Mouse (Mus musculus): ENCODE results near the gene Tceal5. TPM values are rescaled to one million over a fixed set of nuclear protein-coding genes. Genes with fewer than 3 reads are reported as not detected.

The Tceal5 gene
- polyA plus RNA-seq (2012; rRNA removed) = not detected in 2 replicates

DNA sequence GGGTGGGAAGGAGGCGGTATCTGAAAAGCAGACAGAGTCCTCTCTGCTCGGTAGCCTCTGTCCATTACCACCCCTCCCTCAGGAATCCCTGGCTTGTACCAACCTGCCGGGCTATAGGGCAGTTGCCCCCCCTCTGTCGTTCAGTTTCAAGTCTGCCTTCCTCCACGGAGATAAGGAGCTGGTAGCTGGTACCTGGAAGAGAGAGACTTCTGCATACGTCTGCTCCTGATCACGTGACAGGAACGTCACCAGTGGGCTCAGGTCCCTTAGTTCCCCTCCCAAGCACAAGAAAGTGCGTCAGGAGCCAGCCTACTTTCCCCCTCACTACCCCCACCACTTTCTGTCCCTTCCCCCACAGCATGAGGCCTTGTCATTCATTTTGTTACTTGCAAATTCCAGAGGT lies at the start of gene Tceal5:
Gene Tceal5, minus strand, starts transcription at position 213 of the 403 bp plus-strand sequence.
- H3K27me3 ChIP-seq (ENCODE audit: control insufficient read depth, insufficient read depth, low read length) = no peaks in the 10 kb centered on the region
- no peaks in the 10 kb centered on the region for H3K4me1 ChIP-seq (ENCODE audit: control insufficient read depth, insufficient read depth, insufficient read length)
- WGBS = 34% methylated on average over 9 of the region's 9 CpGs
- no peaks in the 10 kb centered on the region for H3K36me3 ChIP-seq (ENCODE audit: control insufficient read depth, insufficient read depth, low read length)
- no peak within 1 kb of the TSS for H3K4me3 ChIP-seq (ENCODE audit: extremely low read depth, insufficient read depth, insufficient read length)
- TF ChIP-seq CTCF (IDR thresholded peaks at IDR 0.05; ENCODE audit: extremely low read depth, insufficient read depth, insufficient read length, insufficient replicate concordance) = no peak
- TF ChIP-seq POLR2A (IDR thresholded peaks at IDR 0.05; ENCODE audit: low read depth, low read length) = no peak
- H3K27ac ChIP-seq (ENCODE audit: insufficient read depth, low read length) = no peak within 1 kb of the TSS
- DNase-seq (ENCODE audit: low read depth in 1 of 2, low spot score in 2 of 2) = no peak

- Histone ChIP-seq H3K4me3 (ENCODE audit: extremely low read depth, insufficient read depth, insufficient read length) (no peak overlapping the region), H3K36me3 (ENCODE audit: control insufficient read depth, insufficient read depth, low read length) (no peaks in the 10 kb centered on the region), H3K27ac (ENCODE audit: insufficient read depth, low read length) (no peak overlapping the region), H3K4me1 (ENCODE audit: control insufficient read depth, insufficient read depth, insufficient read length) (no peaks in the 10 kb centered on the region), H3K27me3 (ENCODE audit: control insufficient read depth, insufficient read depth, low read length) (no peaks in the 10 kb centered on the region)
- TF ChIP-seq POLR2A (IDR thresholded peaks at IDR 0.05; ENCODE audit: low read depth, low read length) (no peak), CTCF (IDR thresholded peaks at IDR 0.05; ENCODE audit: extremely low read depth, insufficient read depth, insufficient read length, insufficient replicate concordance) (no peak)
- WGBS = 74% methylated on average over 6 of the region's 6 CpGs
- no peak for DNase-seq (ENCODE audit: low read depth in 1 of 2, low spot score in 2 of 2)
Observed at GRCm38 (mm10) chrX:136252023-136252729, 48.5 kb upstream of the Tceal5 start.

GRCm38 (mm10) chrX:136249671-136250070 lies 46.0 kb upstream of the Tceal5 start:
- WGBS = 85% methylated on average over 7 of the region's 7 CpGs
- Histone ChIP-seq H3K4me3 (ENCODE audit: extremely low read depth, insufficient read depth, insufficient read length) (no peak overlapping the region), H3K4me1 (ENCODE audit: control insufficient read depth, insufficient read depth, insufficient read length) (no peaks in the 10 kb centered on the region), H3K27me3 (ENCODE audit: control insufficient read depth, insufficient read depth, low read length) (no peaks in the 10 kb centered on the region), H3K27ac (ENCODE audit: insufficient read depth, low read length) (no peak overlapping the region), H3K36me3 (ENCODE audit: control insufficient read depth, insufficient read depth, low read length) (no peaks in the 10 kb centered on the region)
- TF ChIP-seq POLR2A (IDR thresholded peaks at IDR 0.05; ENCODE audit: low read depth, low read length) = no peak
- no peak for TF ChIP-seq CTCF (IDR thresholded peaks at IDR 0.05; ENCODE audit: extremely low read depth, insufficient read depth, insufficient read length, insufficient replicate concordance)
- no peak for DNase-seq (ENCODE audit: low read depth in 1 of 2, low spot score in 2 of 2)

GRCm38 (mm10) chrX:136248811-136249210 lies 45.1 kb upstream of the Tceal5 start:
- H3K4me1 ChIP-seq (ENCODE audit: control insufficient read depth, insufficient read depth, insufficient read length) = no peaks in the 10 kb centered on the region
- WGBS = 82% methylated on average over 6 of the region's 6 CpGs
- H3K4me3 ChIP-seq (ENCODE audit: extremely low read depth, insufficient read depth, insufficient read length) = no peak overlapping the region
- no peaks in the 10 kb centered on the region for H3K27me3 ChIP-seq (ENCODE audit: control insufficient read depth, insufficient read depth, low read length)
- no peaks in the 10 kb centered on the region for H3K36me3 ChIP-seq (ENCODE audit: control insufficient read depth, insufficient read depth, low read length)
- TF ChIP-seq CTCF (IDR thresholded peaks at IDR 0.05; ENCODE audit: extremely low read depth, insufficient read depth, insufficient read length, insufficient replicate concordance) (no peak), POLR2A (IDR thresholded peaks at IDR 0.05; ENCODE audit: low read depth, low read length) (no peak)
- no peak for DNase-seq (ENCODE audit: low read depth in 1 of 2, low spot score in 2 of 2)
- no peak overlapping the region for H3K27ac ChIP-seq (ENCODE audit: insufficient read depth, low read length)

- H3K36me3 ChIP-seq (ENCODE audit: control insufficient read depth, insufficient read depth, low read length) = no peaks in the 10 kb centered on the region
- TF ChIP-seq POLR2A (IDR thresholded peaks at IDR 0.05; ENCODE audit: low read depth, low read length) = no peak
- no peak for TF ChIP-seq CTCF (IDR thresholded peaks at IDR 0.05; ENCODE audit: extremely low read depth, insufficient read depth, insufficient read length, insufficient replicate concordance)
- H3K27ac ChIP-seq (ENCODE audit: insufficient read depth, low read length) = no peak overlapping the region
- no peaks in the 10 kb centered on the region for H3K4me1 ChIP-seq (ENCODE audit: control insufficient read depth, insufficient read depth, insufficient read length)
- WGBS = 23% methylated on average over 15 of the region's 15 CpGs
- no peaks in the 10 kb centered on the region for H3K27me3 ChIP-seq (ENCODE audit: control insufficient read depth, insufficient read depth, low read length)
- DNase-seq (ENCODE audit: low read depth in 1 of 2, low spot score in 2 of 2) = no peak
- peak overlapping the region; percentile 76 for H3K4me3 ChIP-seq (ENCODE audit: extremely low read depth, insufficient read depth, insufficient read length)
Observed at GRCm38 (mm10) chrX:136245521-136246071, 41.9 kb upstream of the Tceal5 start.

DNA sequence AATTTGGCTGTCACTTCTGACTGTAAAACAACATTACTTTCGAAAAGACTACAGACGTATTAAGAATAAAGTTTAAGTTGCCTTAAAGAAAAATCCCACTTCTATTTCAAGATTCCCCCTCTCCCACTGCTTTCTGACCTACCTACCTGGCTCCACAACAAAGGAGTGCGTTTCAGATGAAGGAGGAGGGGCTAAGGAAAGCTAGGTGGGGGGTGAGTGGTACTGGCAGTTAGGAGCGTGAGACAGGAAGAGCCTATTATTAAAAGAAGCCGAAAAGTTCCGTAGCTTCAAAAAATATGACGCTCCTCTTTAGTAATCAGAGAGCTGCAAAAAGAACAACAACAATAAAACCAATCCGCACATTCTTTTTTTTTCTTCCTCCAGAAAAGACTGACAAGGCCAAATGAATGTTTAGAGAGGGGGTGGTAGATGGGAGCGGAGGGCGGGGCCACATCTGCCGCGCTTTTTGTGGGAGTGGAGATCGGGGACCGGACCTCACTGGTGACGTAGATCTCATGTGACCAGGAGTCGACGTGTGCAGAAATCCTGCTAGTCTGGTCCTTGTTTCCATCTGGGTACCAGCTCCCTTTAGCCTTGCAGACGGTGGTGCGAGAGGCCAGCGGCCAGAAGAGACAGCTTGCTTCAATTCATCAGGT lies 41.0 kb upstream of the Tceal5 start, which contains the start of gene Tceal9:
Gene Tceal9, plus strand, starts transcription at position 506 of the 656 bp plus-strand sequence.
- Histone ChIP-seq H3K4me1 (ENCODE audit: control insufficient read depth, insufficient read depth, insufficient read length) (no peaks in the 10 kb centered on the region), H3K27me3 (ENCODE audit: control insufficient read depth, insufficient read depth, low read length) (no peaks in the 10 kb centered on the region), H3K27ac (ENCODE audit: insufficient read depth, low read length) (peak within 1 kb of the TSS; percentile 57; the same call in 1 of the 2 replicates), H3K36me3 (ENCODE audit: control insufficient read depth, insufficient read depth, low read length) (no peaks in the 10 kb centered on the region), H3K4me3 (ENCODE audit: extremely low read depth, insufficient read depth, insufficient read length) (peak within 1 kb of the TSS; percentile 76)
- 33% methylated on average over 20 of the region's 20 CpGs for WGBS
- no peak for TF ChIP-seq CTCF (IDR thresholded peaks at IDR 0.05; ENCODE audit: extremely low read depth, insufficient read depth, insufficient read length, insufficient replicate concordance)
- DNase-seq (ENCODE audit: low read depth in 1 of 2, low spot score in 2 of 2) = peak; percentile 45 to 56

Data from spleen, adult 2 months (tissue).